Mouse (Mus musculus) olfactory bulb, adult 2 months (tissue): ENCODE results near the gene Izumo4.

Experiments
- CTCF ChIP-seq: fragments of 200-500 bp; IDR thresholded peaks from 2 replicates; pipeline ENCODE4 v1.5.1; 2012; ENCODE audit warnings: low read depth, mild to moderate bottlenecking, low read length, moderate library complexity; ENCODE audit not compliant: insufficient read depth
- POLR2A ChIP-seq: fragments of 200-500 bp; IDR thresholded peaks from 2 replicates; pipeline ENCODE4 v1.6.1; 2012; ENCODE audit warnings: mild to moderate bottlenecking, low read depth, low read length, moderate library complexity; ENCODE audit not compliant: insufficient read depth

- TF ChIP-seq CTCF (no peak), POLR2A (peak; percentile 98)
Measured at GRCm38 (mm10) chr10:80676198-80676928, 25.6 kb upstream of the Izumo4 start.
